Mouse (Mus musculus) ovary, postnatal 14 days (tissue): ENCODE results near the gene Nim1k.
A peak's percentile ranks its signal among the peaks of the same experiment; 100 is the strongest.

Experiments used
- DNase-seq: peaks from one replicate; pipeline ENCODE4 v3.0.0; 2022; ENCODE audit warnings: low spot score

Nim1k gene

GRCm38 (mm10) chr13:119755681-119756471 lies at the start of gene Nim1k:
Gene Nim1k (minus strand): TSS chr13:119755882.
- DNase-seq = peak; percentile 58

GRCm38 (mm10) chr13:119797656-119798055 lies 42.0 kb upstream of the Nim1k start:
- DNase-seq = no peak

- no peak for DNase-seq
Measured at GRCm38 (mm10) chr13:119792791-119793404, 37.2 kb upstream of the Nim1k start.

GRCm38 (mm10) chr13:119791580-119792135 lies 36.0 kb upstream of the Nim1k start:
- no peak for DNase-seq

GRCm38 (mm10) chr13:119790761-119791579 lies 35.3 kb upstream of the Nim1k start, which contains the start of gene Zfp131:
Gene Zfp131 (minus strand): TSS chr13:119790889.
- DNase-seq = peak; percentile 88

- DNase-seq = peak; percentile 24
Measured at GRCm38 (mm10) chr13:119789851-119790717, 34.4 kb upstream of the Nim1k start.

- DNase-seq = no peak
Measured at GRCm38 (mm10) chr13:119783581-119783980, 27.9 kb upstream of the Nim1k start.

- no peak for DNase-seq
Measured at GRCm38 (mm10) chr13:119768541-119768940, 12.9 kb upstream of the Nim1k start.

GRCm38 (mm10) chr13:119766480-119766879 lies 10.8 kb upstream of the Nim1k start:
- no peak for DNase-seq

- DNase-seq = no peak
Measured at GRCm38 (mm10) chr13:119756831-119757230, 1.1 kb upstream of the Nim1k start.

- DNase-seq = no peak
Measured at GRCm38 (mm10) chr13:119755141-119755547, 538 bp downstream of the Nim1k start.

GRCm38 (mm10) chr13:119754635-119755020 lies 1.1 kb downstream of the Nim1k start:
- DNase-seq = no peak

- no peak for DNase-seq
Measured at GRCm38 (mm10) chr13:119753859-119754634, 1.6 kb downstream of the Nim1k start.

GRCm38 (mm10) chr13:119746930-119747329 lies 8.8 kb downstream of the Nim1k start:
- no peak for DNase-seq

- DNase-seq = no peak
Measured at GRCm38 (mm10) chr13:119743470-119743869, 12.2 kb downstream of the Nim1k start.

- no peak for DNase-seq
Measured at GRCm38 (mm10) chr13:119742711-119743415, 12.8 kb downstream of the Nim1k start.

GRCm38 (mm10) chr13:119741390-119742237 lies 14.1 kb downstream of the Nim1k start:
- DNase-seq = no peak

- DNase-seq = no peak
Measured at GRCm38 (mm10) chr13:119731448-119731847, 24.2 kb downstream of the Nim1k start.

- no peak for DNase-seq
Measured at GRCm38 (mm10) chr13:119729406-119729805, 26.3 kb downstream of the Nim1k start.
